Mouse (Mus musculus) mammary gland, adult 2 months (tissue): ENCODE measurements around the gene Bdh2. TPM values are rescaled to one million over a fixed set of nuclear protein-coding genes. Genes with fewer than 3 reads are reported as not detected.

Experiments used
- polyA plus RNA-seq: library from polyadenylated mRNA; depleted of rRNA; stranded (reverse); fragments of >200 nt; gene quantifications from 2 replicates; pipeline ENCODE4 v1.2.3, GENCODE M21; 2012; ENCODE audit warnings: low replicate concordance; rRNA removed

Gene Bdh2
- 1.1 and 3.7 TPM in 2 replicates for polyA plus RNA-seq

GRCm38 (mm10) chr3:135280669-135281415, at the start of gene Bdh2:
Bdh2 (plus strand) TSS chr3:135281221.

DNA sequence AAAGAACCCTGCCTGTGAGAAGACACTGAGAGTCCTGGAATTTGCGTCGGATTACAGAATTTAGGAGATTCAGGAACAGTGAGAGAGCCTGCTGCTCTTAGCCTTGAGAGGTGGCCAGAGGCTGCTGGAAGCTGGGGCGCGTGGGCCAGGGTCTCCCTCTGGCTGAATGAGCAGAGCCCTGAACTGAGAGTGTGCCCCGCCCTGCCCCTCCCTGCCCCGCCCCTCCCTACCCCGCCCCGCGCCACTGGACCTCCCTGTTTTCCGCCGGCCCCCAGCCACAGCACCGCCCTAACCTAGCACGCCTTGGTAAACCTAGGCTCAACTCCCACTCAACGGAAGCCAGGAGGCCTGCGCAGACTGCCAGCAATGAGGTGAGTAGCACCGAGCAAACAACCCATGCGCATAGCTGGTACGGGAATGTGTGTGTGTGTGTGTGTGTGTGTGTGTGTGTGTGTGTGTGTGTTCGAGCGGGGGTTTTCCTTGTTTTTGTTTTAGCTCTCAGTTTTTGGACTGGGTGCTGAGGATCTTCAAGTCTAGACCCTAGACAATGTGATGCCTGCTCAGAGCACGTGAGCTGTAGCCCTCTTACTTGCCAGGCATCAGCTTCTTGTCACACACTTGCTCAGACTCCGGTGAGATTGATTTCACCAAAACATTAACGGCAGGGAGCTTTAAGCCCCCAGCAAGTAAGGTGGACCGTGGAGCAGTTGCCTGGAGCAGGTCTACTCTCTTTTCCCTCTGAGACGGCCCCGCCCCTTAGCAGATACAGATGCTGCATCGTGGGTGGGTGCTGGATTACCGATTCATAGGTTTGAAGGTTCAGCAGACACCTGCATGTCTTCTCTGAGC, 26.6 kb downstream of the Bdh2 start, which contains the start of gene Slc9b2:
Slc9b2 (plus strand) TSS at position 290 of the 849 bp plus-strand sequence.

DNA sequence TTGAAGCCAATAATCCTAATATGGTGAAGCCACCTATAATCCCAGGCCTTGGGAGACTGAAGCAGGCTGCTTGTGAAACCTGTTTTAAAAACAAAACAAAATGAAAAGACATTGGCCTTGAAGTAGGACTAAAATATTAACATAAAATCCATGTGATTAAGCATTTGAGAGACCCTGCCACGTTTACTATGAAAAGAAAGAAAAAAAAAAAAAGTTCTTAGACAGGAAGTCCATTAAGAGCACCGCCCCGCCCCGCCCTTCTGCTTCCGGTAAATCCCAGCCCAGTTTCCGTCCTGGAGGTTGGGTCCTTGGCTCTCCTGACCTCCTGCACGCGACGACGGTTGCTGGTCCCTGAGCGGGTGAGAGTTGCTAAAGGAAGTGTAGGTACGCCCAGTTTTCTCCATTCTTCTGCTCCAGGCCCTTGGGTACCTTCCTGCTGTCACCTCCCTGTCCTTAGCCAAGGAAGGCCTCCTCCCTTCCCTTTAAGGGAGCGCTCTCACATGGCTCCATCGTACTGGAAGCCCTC, 66.8 kb downstream of the Bdh2 start, which contains the start of gene Slc9b1:
Slc9b1 (plus strand) TSS at position 291 of the 526 bp plus-strand sequence.

Other genes with a start within 250 kb of the Bdh2 start
- 0.33 and 0.59 TPM in 2 replicates for gene Cenpe, start 68.7 kb upstream of the Bdh2 start, polyA plus RNA-seq
- 0.20 and 0.59 TPM in 2 replicates for gene Slc9b2, start 26.5 kb downstream of the Bdh2 start, polyA plus RNA-seq
- 0.07 TPM in 1 of 2 replicates, not detected in the other for gene Slc9b1, start 66.8 kb downstream of the Bdh2 start, polyA plus RNA-seq
- 14.3 and 27.6 TPM in 2 replicates for gene Cisd2, start 142.7 kb downstream of the Bdh2 start, polyA plus RNA-seq
- gene Ube2d3, start 156.9 kb downstream of the Bdh2 start, polyA plus RNA-seq: 272 and 312 TPM in 2 replicates
- gene Manba, start 204.4 kb downstream of the Bdh2 start, polyA plus RNA-seq: 4.8 and 5.7 TPM in 2 replicates